Mouse (Mus musculus): ENCODE data around the gene St6galnac5. TPM values are rescaled to one million over a fixed set of nuclear protein-coding genes. Genes with fewer than 3 reads are reported as not detected.

St6galnac5 gene
- polyA plus RNA-seq, 1 experiment from 2014 or later, result 1.1 TPM

- no peak overlapping the region for H3K4me3 ChIP-seq (ENCODE audit: low read length)
- WGBS, result 78% methylated on average over 3 of the region's 3 CpGs
- no peak overlapping the region for H3K27ac ChIP-seq (ENCODE audit: low read depth, low read length)
- no peak overlapping the region for H3K4me2 ChIP-seq (replicated peaks; ENCODE audit: low read depth, low read length)
- no peak overlapping the region for H3K9ac ChIP-seq (ENCODE audit: low read depth, low read length)
- H3K36me3 ChIP-seq (ENCODE audit: control insufficient read depth, insufficient read depth, low read length), result no peaks in the 10 kb centered on the region
- H3K27me3 ChIP-seq (ENCODE audit: control insufficient read depth, insufficient read depth, low read length), result no peaks in the 10 kb centered on the region
- H3K9me3 ChIP-seq (ENCODE audit: control insufficient read depth, low read length), result no peaks in the 10 kb centered on the region
- ATAC-seq (ENCODE audit: low FRiP score, low TSS enrichment), result no peak
- no peaks in the 10 kb centered on the region for H3K4me1 ChIP-seq (ENCODE audit: control insufficient read depth, insufficient read depth, low read length)
Observed at GRCm38 (mm10) chr3:152896111-152896510, 85.9 kb downstream of the St6galnac5 start.

DNA sequence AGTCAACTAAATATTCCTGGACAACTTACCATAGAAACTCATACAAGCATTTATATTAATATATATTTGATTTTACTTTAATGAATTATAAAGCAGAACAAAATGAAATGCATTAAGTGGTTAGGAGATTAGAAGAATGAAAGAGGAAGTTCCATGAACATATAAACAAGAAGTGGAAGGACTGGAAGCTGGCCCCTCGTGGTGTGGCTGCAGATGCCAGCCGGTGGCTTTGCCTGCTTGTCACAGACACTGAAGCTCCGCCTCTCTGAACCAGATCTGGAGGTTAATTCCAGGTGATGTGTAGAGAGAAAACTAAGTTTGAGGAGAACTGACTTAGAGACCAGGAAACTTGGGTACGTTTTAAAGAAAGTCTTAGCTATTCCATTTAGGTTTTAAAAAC, 87.1 kb downstream of the St6galnac5 start:
- WGBS, result 68% methylated on average over 4 of the region's 4 CpGs
- Histone ChIP-seq H3K27me3 (ENCODE audit: control insufficient read depth, insufficient read depth, low read length) (no peaks in the 10 kb centered on the region), H3K36me3 (ENCODE audit: control insufficient read depth, insufficient read depth, low read length) (no peaks in the 10 kb centered on the region), H3K9ac (ENCODE audit: low read depth, low read length) (no peak overlapping the region), H3K9me3 (ENCODE audit: control insufficient read depth, low read length) (no peaks in the 10 kb centered on the region), H3K27ac (ENCODE audit: low read depth, low read length) (no peak overlapping the region), H3K4me2 (replicated peaks; ENCODE audit: low read depth, low read length) (no peak overlapping the region), H3K4me1 (ENCODE audit: control insufficient read depth, insufficient read depth, low read length) (no peaks in the 10 kb centered on the region), H3K4me3 (ENCODE audit: low read length) (no peak overlapping the region)
- no peak for ATAC-seq (ENCODE audit: low FRiP score, low TSS enrichment)

DNA sequence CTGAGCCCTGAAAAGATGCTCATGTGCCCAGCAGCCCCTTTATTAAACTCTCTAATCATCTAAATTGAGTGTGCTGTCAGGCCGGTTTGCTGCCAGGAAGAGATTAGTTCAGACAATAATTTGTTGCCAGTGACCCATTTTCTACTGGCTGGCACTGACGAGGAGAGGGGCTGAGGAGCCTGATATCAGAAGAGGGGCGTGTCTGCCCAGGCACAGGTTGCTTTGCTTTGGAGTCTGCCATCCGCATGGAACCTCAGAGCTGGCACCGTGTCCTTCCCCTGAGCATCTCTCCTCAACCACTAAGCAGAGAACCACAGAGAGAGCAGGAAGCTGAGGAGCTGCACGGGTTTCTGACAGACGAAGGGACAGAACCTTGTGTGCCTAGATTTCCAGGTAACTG, 93.9 kb downstream of the St6galnac5 start:
- Histone ChIP-seq H3K4me1 (ENCODE audit: control insufficient read depth, insufficient read depth, low read length) (no peaks in the 10 kb centered on the region), H3K4me2 (replicated peaks; ENCODE audit: low read depth, low read length) (no peak overlapping the region), H3K9ac (ENCODE audit: low read depth, low read length) (no peak overlapping the region), H3K27me3 (ENCODE audit: control insufficient read depth, insufficient read depth, low read length) (no peaks in the 10 kb centered on the region), H3K27ac (ENCODE audit: low read depth, low read length) (no peak overlapping the region), H3K4me3 (ENCODE audit: low read length) (no peak overlapping the region), H3K9me3 (ENCODE audit: control insufficient read depth, low read length) (no peaks in the 10 kb centered on the region), H3K36me3 (ENCODE audit: control insufficient read depth, insufficient read depth, low read length) (no peaks in the 10 kb centered on the region)
- 80% methylated on average over 7 of the region's 7 CpGs for WGBS
- no peak for ATAC-seq (ENCODE audit: low FRiP score, low TSS enrichment)

- no peaks in the 10 kb centered on the region for H3K27me3 ChIP-seq (ENCODE audit: control insufficient read depth, insufficient read depth, low read length)
- no peak for ATAC-seq (ENCODE audit: low FRiP score, low TSS enrichment)
Observed at GRCm38 (mm10) chr3:152886749-152887148, 95.3 kb downstream of the St6galnac5 start.

DNA sequence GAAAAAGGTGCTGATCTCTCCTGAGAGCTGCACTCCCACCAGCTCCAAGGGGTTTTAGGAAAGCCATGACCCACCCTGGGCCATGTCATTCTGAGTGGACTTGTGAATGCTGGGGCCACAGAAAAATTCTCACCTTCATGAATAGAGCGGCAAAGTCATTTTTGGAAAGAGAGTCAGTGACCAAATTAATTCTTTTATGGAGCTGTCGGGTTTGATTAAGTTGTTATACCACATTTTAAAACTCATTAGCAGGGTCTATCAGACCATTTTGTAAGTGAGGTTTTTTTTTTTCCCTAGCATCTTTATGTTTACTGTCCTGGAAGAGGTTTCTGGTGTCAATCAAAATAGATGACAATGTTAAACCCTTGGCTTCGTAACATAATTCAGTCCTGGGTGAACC, 98.5 kb downstream of the St6galnac5 start:
- Histone ChIP-seq H3K27me3 (ENCODE audit: control insufficient read depth, insufficient read depth, low read length) (no peaks in the 10 kb centered on the region), H3K4me2 (replicated peaks; ENCODE audit: low read depth, low read length) (no peak overlapping the region), H3K9ac (ENCODE audit: low read depth, low read length) (no peak overlapping the region), H3K4me3 (ENCODE audit: low read length) (no peak overlapping the region), H3K4me1 (ENCODE audit: control insufficient read depth, insufficient read depth, low read length) (peaks cover 8% of the 10 kb centered on the region), H3K36me3 (ENCODE audit: control insufficient read depth, insufficient read depth, low read length) (no peaks in the 10 kb centered on the region), H3K27ac (ENCODE audit: low read depth, low read length) (no peak overlapping the region), H3K9me3 (ENCODE audit: control insufficient read depth, low read length) (no peaks in the 10 kb centered on the region)
- no peak for ATAC-seq (ENCODE audit: low FRiP score, low TSS enrichment)
- 75% methylated on average over 3 of the region's 3 CpGs for WGBS

More at GRCm38 (mm10) chr3:152886749-152887148, 95.3 kb downstream of the St6galnac5 start:
- H3K9me3 ChIP-seq (ENCODE audit: control insufficient read depth, low read length), result no peaks in the 10 kb centered on the region
- peaks cover 4% of the 10 kb centered on the region; the same call in 1 of the 2 replicates for H3K4me1 ChIP-seq (ENCODE audit: control insufficient read depth, insufficient read depth, low read length)
- no peak overlapping the region for H3K4me2 ChIP-seq (replicated peaks; ENCODE audit: low read depth, low read length)
- no peak overlapping the region for H3K9ac ChIP-seq (ENCODE audit: low read depth, low read length)
- no peak overlapping the region for H3K27ac ChIP-seq (ENCODE audit: low read depth, low read length)
- H3K36me3 ChIP-seq (ENCODE audit: control insufficient read depth, insufficient read depth, low read length), result no peaks in the 10 kb centered on the region
- no peak overlapping the region for H3K4me3 ChIP-seq (ENCODE audit: low read length)

GRCm38 (mm10) chr3:152881706-152882105, 100.3 kb downstream of the St6galnac5 start:
- no peak overlapping the region for H3K4me3 ChIP-seq (ENCODE audit: low read length)
- no peaks in the 10 kb centered on the region for H3K27me3 ChIP-seq (ENCODE audit: control insufficient read depth, insufficient read depth, low read length)
- H3K4me2 ChIP-seq (replicated peaks; ENCODE audit: low read depth, low read length), result no peak overlapping the region
- H3K27ac ChIP-seq (ENCODE audit: low read depth, low read length), result no peak overlapping the region
- peaks cover 8% of the 10 kb centered on the region for H3K4me1 ChIP-seq (ENCODE audit: control insufficient read depth, insufficient read depth, low read length)
- H3K9ac ChIP-seq (ENCODE audit: low read depth, low read length), result no peak overlapping the region
- no peaks in the 10 kb centered on the region for H3K36me3 ChIP-seq (ENCODE audit: control insufficient read depth, insufficient read depth, low read length)
- no peaks in the 10 kb centered on the region for H3K9me3 ChIP-seq (ENCODE audit: control insufficient read depth, low read length)
- WGBS, result 69% methylated on average over 4 of the region's 4 CpGs
- ATAC-seq (ENCODE audit: low FRiP score, low TSS enrichment), result no peak

DNA sequence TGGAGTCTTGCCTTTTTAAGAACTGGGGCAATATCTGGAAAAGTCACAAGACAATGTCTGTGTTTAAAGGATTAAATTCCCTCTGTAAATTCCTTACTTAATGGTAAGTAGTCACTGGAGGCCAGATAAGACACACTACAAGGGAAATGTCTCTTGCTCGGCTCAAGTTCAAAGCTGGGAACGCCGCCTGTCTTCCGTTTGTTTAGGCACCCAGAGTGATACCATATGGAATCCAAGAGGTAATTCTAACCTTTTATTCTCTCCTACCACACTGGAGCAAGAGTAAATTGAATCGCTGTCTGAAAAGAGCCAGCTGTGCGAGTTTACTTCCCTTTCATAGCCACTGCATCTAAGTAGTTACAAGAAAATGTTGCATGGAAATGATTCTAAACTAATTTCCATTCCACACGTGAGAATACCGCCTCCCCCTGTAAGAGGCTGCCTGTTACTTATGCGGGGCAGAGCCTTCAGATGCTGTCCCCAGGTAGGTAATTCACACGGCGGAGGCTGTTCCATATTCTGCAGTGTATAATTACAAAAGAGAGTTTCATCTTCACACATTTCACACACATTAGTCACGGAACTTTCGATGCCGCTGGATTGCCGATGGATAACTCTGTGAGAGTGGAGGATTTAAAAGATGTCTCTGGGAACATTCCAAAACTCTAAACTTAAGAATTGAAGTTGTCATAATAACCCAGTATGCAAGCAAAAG, 101.8 kb downstream of the St6galnac5 start:
- Histone ChIP-seq H3K9me3 (ENCODE audit: control insufficient read depth, low read length) (no peaks in the 10 kb centered on the region), H3K27ac (ENCODE audit: low read depth, low read length) (peak overlapping the region; percentile 27; the same call in 1 of the 2 replicates), H3K4me3 (ENCODE audit: low read length) (no peak overlapping the region), H3K9ac (ENCODE audit: low read depth, low read length) (no peak overlapping the region), H3K27me3 (ENCODE audit: control insufficient read depth, insufficient read depth, low read length) (no peaks in the 10 kb centered on the region), H3K36me3 (ENCODE audit: control insufficient read depth, insufficient read depth, low read length) (no peaks in the 10 kb centered on the region), H3K4me2 (replicated peaks; ENCODE audit: low read depth, low read length) (0 out of 2 replicates have a peak overlapping the region, but pooled peaks have one; percentile 5), H3K4me1 (ENCODE audit: control insufficient read depth, insufficient read depth, low read length) (peaks cover 8% of the 10 kb centered on the region)
- ATAC-seq (ENCODE audit: low FRiP score, low TSS enrichment), result peak; percentile 86
- WGBS, result 26% methylated on average over 15 of the region's 15 CpGs

DNA sequence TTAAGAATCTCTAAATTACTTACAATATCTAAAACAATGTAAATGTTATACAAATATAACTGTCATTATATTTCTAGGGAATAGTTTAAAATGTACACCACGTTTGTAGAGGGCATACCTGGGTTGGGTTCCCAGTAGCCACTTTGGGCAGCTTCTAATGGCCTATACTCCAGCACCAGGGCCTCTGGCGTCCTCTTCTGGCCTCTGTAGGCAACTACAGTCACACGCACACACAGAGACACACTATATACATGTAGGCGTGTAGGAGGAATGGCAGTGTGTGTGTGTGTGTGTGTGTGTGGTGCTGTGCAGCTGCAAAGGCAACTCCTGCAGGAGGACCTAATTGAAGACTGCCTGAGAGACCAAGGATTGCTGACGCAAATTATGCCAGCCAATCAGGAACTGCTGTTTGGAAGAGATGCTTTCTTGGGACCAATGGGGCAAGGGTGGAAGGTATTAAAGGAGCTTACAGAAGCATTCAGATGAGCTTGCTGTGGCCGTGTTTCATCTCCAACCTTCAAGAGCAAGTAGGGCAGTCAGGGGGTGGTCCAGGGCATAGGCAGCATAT, 106.2 kb downstream of the St6galnac5 start:
- no peaks in the 10 kb centered on the region for H3K36me3 ChIP-seq (ENCODE audit: control insufficient read depth, insufficient read depth, low read length)
- H3K27ac ChIP-seq (ENCODE audit: low read depth, low read length), result no peak overlapping the region
- H3K9me3 ChIP-seq (ENCODE audit: control insufficient read depth, low read length), result no peaks in the 10 kb centered on the region
- no peak overlapping the region for H3K4me3 ChIP-seq (ENCODE audit: low read length)
- H3K27me3 ChIP-seq (ENCODE audit: control insufficient read depth, insufficient read depth, low read length), result no peaks in the 10 kb centered on the region
- no peaks in the 10 kb centered on the region for H3K4me1 ChIP-seq (ENCODE audit: control insufficient read depth, insufficient read depth, low read length)
- no peak for ATAC-seq (ENCODE audit: low FRiP score, low TSS enrichment)
- 85% methylated on average over 6 of the region's 6 CpGs for WGBS
- H3K4me2 ChIP-seq (replicated peaks; ENCODE audit: low read depth, low read length), result no peak overlapping the region
- H3K9ac ChIP-seq (ENCODE audit: low read depth, low read length), result no peak overlapping the region
